Mouse (Mus musculus): ENCODE measurements around the gene Hoxa6. TPM values are rescaled to one million over a fixed set of nuclear protein-coding genes. Genes with fewer than 3 reads are reported as not detected.
A peak's percentile ranks its signal among the peaks of the same experiment; 100 is the strongest.

The Hoxa6 gene
- polyA plus RNA-seq, 1 experiment from 2014 or later: 1.7 TPM

DNA sequence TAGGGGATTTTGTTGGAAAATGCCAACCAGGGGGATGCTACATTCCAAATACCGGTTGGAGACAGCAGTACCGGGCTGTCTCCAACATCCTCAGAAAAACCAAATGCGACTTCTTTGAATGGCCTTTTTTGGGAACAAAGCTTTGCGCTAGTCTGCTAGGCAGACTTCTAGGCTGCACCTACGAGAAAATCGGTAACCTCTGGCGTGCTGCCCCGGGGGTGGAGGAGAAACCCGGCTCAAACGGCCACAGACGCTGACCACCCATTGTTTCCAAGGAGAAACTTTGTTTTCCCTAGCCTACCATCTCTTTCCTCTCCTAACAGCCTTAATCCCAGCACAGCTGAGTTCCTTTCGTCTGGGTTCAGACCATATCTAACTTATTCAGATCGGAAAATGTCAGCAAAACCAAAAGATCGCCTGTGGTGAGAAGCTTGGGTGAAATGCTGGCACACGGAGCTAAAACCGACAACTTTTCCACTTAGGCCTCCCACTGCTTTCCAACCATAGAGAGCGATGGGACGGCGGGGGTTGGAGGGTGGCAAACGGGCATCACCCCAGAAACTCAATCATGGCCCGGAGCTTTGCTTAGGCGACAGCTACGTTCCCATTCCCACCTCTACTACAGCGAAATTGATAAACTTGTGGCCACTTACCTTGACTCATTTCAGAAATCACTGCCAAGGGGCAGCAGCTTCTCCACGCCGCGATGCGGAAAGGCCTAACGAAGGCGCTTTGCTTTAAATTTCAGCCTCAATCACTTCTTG, 31.3 kb upstream of the Hoxa6 start:
- no peaks in the 10 kb centered on the region for H3K36me3 ChIP-seq
- no peak overlapping the region for H3K9ac ChIP-seq
- H3K4me3 ChIP-seq (replicated peaks): no peak overlapping the region
- peak overlapping the region; percentile 33 for H3K4me2 ChIP-seq
- no peaks in the 10 kb centered on the region for H3K9me3 ChIP-seq
- no peaks in the 10 kb centered on the region for H3K4me1 ChIP-seq
- WGBS: 2% methylated on average over 30 of the region's 30 CpGs
- H3K27me3 ChIP-seq (replicated peaks): peaks cover 97% of the 10 kb centered on the region
- no peak overlapping the region for H3K27ac ChIP-seq
- no peak for ATAC-seq (ENCODE audit: insufficient read depth, low FRiP score, low read depth)

- H3K9me3 ChIP-seq: no peaks in the 10 kb centered on the region
- no peak overlapping the region for H3K4me2 ChIP-seq
- H3K9ac ChIP-seq: no peak overlapping the region
- H3K27ac ChIP-seq: no peak overlapping the region
- no peak for ATAC-seq (ENCODE audit: insufficient read depth, low FRiP score, low read depth)
- 3% methylated on average over 7 of the region's 7 CpGs for WGBS
- H3K36me3 ChIP-seq: no peaks in the 10 kb centered on the region
- H3K4me3 ChIP-seq (replicated peaks): no peak overlapping the region
- peaks cover 97% of the 10 kb centered on the region for H3K27me3 ChIP-seq (replicated peaks)
- H3K4me1 ChIP-seq: no peaks in the 10 kb centered on the region
These were observed 30.5 kb upstream of the Hoxa6 start for GRCm38 (mm10) chr6:52238976-52239375.

DNA sequence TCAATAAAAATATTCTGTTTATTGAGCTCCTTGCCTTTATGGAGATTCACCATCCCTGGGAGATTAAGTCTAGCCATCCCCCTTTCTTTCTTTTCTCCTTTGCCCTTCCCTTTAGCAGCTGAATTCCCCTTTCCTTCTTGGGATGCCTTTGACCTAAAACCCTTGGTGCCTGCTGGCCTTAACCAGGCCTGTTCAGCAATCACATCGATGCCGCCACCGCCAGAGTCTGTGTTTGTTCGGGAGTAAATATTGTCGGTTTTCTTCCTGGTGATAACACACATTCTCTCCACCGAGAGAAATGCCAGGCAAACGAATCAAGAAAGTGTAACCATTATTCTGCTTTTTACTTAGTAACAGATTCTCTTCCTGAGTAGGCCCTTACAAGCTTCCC, 29.6 kb upstream of the Hoxa6 start:
- 3% methylated on average over 7 of the region's 7 CpGs for WGBS
- H3K27me3 ChIP-seq (replicated peaks): peaks cover 97% of the 10 kb centered on the region
- H3K9me3 ChIP-seq: no peaks in the 10 kb centered on the region
- no peak overlapping the region for H3K27ac ChIP-seq
- no peak overlapping the region for H3K4me2 ChIP-seq
- no peaks in the 10 kb centered on the region for H3K36me3 ChIP-seq
- no peaks in the 10 kb centered on the region for H3K4me1 ChIP-seq
- no peak for ATAC-seq (ENCODE audit: insufficient read depth, low FRiP score, low read depth)
- no peak overlapping the region for H3K9ac ChIP-seq
- H3K4me3 ChIP-seq (replicated peaks): no peak overlapping the region

DNA sequence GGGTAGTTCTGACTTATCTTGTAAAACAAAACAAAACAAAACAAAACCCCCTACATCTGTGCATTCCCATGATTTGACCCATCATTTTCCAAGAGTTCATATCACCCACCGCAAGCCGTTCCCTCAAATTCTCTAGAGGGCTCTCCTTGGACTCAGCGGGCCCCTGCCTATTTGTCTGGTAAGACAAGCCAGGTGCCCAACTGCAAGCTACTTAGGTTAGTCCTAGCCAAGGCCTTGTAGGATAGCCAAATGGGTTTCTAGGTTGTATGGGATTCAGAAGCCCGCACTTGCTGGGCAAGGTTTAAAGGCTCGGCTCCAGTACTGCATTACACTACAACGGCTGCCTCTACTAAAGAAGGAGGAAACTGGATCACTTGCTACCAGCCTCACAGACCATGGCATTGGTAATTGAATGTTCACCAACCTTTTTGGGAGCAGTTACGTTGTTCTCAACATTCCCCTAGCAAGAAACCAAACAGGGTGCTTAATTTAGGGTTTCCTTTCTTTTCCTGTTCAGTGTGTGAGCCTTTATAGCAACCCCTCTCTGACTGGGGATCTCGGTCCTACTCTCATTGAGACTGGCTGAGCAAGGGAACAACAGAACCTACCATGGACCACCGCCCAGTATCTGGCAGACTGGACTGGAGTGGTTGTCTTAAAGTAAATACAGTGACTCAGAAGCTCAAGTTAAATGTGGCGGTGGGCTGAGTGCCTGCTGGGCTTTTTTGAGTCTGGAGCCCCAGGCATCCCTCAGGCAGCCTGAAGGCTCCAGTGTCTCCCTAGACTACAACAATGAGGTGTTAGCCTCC, 29.0 kb upstream of the Hoxa6 start:
- no peaks in the 10 kb centered on the region for H3K9me3 ChIP-seq
- no peak for ATAC-seq (ENCODE audit: insufficient read depth, low FRiP score, low read depth)
- no peak overlapping the region for H3K9ac ChIP-seq
- H3K27ac ChIP-seq: no peak overlapping the region
- WGBS: 13% methylated on average over 10 of the region's 10 CpGs
- no peak overlapping the region for H3K4me3 ChIP-seq (replicated peaks)
- H3K4me1 ChIP-seq: no peaks in the 10 kb centered on the region
- peaks cover 97% of the 10 kb centered on the region for H3K27me3 ChIP-seq (replicated peaks)
- no peak overlapping the region for H3K4me2 ChIP-seq
- no peaks in the 10 kb centered on the region for H3K36me3 ChIP-seq

- peaks cover 96% of the 10 kb centered on the region for H3K27me3 ChIP-seq (replicated peaks)
- H3K36me3 ChIP-seq: no peaks in the 10 kb centered on the region
- no peak for ATAC-seq (ENCODE audit: insufficient read depth, low FRiP score, low read depth)
- WGBS: 11% methylated on average over 3 of the region's 3 CpGs
- no peak overlapping the region for H3K4me3 ChIP-seq (replicated peaks)
- H3K4me2 ChIP-seq: no peak overlapping the region
- H3K9me3 ChIP-seq: no peaks in the 10 kb centered on the region
- no peaks in the 10 kb centered on the region for H3K4me1 ChIP-seq
- no peak overlapping the region for H3K27ac ChIP-seq
- no peak overlapping the region for H3K9ac ChIP-seq
These were observed 28.3 kb upstream of the Hoxa6 start for GRCm38 (mm10) chr6:52236806-52237205.

DNA sequence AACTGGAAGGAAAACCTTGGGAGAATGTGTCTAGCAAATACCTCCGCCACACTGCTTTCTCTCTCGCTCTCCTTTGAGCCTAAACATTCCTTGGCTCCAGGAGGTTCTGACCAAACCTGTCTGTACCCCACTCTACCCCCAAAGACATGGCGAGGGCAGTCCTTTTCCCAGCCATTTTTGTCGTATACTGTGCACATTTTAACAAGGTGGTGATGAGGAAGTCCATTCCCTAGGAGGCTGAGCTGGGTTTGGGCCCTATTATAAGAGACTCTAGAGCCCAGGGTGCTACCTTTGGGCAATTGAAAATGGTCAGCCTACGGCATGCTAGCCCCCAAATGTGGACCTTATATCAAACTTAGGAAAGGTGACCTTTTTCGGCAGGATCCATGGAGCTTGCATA, 27.3 kb upstream of the Hoxa6 start:
- Histone ChIP-seq H3K4me2 (no peak overlapping the region), H3K9ac (no peak overlapping the region), H3K36me3 (no peaks in the 10 kb centered on the region), H3K4me1 (no peaks in the 10 kb centered on the region), H3K9me3 (no peaks in the 10 kb centered on the region), H3K27me3 (replicated peaks) (peaks cover 93% of the 10 kb centered on the region), H3K27ac (no peak overlapping the region), H3K4me3 (replicated peaks) (no peak overlapping the region)
- 21% methylated on average over 6 of the region's 6 CpGs for WGBS
- ATAC-seq (ENCODE audit: insufficient read depth, low FRiP score, low read depth): no peak

GRCm38 (mm10) chr6:52235267-52235666, 26.7 kb upstream of the Hoxa6 start:
- Histone ChIP-seq H3K27ac (no peak overlapping the region), H3K9me3 (no peaks in the 10 kb centered on the region), H3K27me3 (replicated peaks) (peaks cover 93% of the 10 kb centered on the region), H3K4me2 (no peak overlapping the region), H3K4me1 (no peaks in the 10 kb centered on the region), H3K4me3 (replicated peaks) (no peak overlapping the region), H3K9ac (no peak overlapping the region), H3K36me3 (no peaks in the 10 kb centered on the region)
- no peak for ATAC-seq (ENCODE audit: insufficient read depth, low FRiP score, low read depth)
- 30% methylated on average over 9 of the region's 9 CpGs for WGBS

DNA sequence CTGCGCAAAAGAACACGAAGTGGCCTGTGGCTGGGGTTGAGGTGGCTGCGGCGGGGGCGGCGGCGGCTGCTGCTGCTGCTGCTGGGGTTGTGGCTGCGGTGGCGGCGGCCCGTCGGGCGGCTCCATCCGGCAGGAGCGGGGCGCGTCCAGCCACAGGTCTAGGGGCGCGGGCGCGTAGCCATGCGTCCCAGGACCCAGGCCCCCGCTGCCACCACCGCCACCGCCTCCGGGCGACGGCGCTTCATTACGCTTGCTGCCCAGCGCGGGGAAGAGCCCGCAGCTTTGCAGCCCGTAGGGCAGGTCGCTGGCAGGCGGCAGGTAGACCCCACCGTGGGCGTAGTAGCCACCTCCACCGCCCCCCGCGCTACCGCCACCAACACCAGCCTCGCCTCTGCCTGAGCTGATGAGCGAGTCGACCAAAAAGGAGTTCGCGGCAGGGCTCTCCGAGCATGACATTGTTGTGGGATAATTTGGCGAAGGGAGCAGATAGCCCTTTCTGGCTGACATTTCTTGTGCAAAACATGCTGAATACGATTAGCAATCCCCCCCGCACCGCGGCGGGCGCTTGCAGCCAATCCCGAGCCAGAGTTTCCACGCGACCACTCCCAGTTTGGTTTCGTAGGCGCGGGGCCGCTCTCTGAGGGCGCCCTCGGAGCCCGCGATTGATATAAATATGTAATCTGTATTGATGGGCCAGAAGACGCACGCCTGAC, 26.1 kb upstream of the Hoxa6 start:
- Histone ChIP-seq H3K9ac (no peak overlapping the region), H3K4me1 (0 out of 2 replicates have a peak, but pooled peaks cover 2% of the 10 kb centered on the region), H3K27ac (no peak overlapping the region), H3K9me3 (no peaks in the 10 kb centered on the region), H3K36me3 (no peaks in the 10 kb centered on the region), H3K27me3 (replicated peaks) (peaks cover 93% of the 10 kb centered on the region), H3K4me3 (replicated peaks) (0 out of 2 replicates have a peak overlapping the region, but pooled peaks have one; percentile 10), H3K4me2 (no peak overlapping the region)
- no peak for ATAC-seq (ENCODE audit: insufficient read depth, low FRiP score, low read depth)
- 2% methylated on average over 65 of the region's 68 CpGs for WGBS

GRCm38 (mm10) chr6:52233546-52234427, 25.3 kb upstream of the Hoxa6 start:
- peaks cover 95% of the 10 kb centered on the region for H3K27me3 ChIP-seq (replicated peaks)
- no peak overlapping the region for H3K9ac ChIP-seq

DNA sequence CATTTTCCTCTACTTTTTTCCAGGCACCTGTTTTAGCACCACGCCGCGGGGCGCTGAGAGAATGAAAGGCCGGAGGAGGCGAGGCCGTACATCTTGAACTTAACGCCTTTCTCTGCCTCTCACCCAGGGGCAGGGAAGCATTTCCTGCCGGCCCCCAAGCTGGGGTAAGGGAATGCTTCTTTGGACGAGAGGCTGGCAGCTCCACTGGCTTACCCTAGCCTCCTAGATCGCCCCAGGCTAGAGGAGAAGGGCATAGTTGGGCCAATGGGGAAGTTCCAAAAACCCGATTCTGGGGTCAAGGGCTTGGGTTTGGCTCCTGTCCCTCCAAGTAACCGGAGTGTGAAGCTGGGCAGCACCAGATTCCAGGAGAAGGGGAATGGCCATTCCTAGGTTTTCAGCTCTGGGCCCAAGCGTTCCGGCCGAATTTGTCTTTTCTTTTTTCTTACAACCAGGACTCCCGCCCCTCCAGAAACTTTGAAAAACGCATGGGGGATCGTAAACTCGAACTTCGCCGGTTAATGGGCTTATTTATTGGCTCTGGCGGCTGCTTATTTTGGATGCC, 24.5 kb upstream of the Hoxa6 start:
- no peak overlapping the region for H3K4me3 ChIP-seq (replicated peaks)
- H3K4me2 ChIP-seq: no peak overlapping the region
- H3K27ac ChIP-seq: no peak overlapping the region
- WGBS: 3% methylated on average over 23 of the region's 23 CpGs
- no peaks in the 10 kb centered on the region for H3K36me3 ChIP-seq
- H3K27me3 ChIP-seq (replicated peaks): peaks cover 94% of the 10 kb centered on the region
- 0 out of 2 replicates have a peak, but pooled peaks cover 6% of the 10 kb centered on the region for H3K4me1 ChIP-seq
- H3K9ac ChIP-seq: no peak overlapping the region
- no peak for ATAC-seq (ENCODE audit: insufficient read depth, low FRiP score, low read depth)
- H3K9me3 ChIP-seq: no peaks in the 10 kb centered on the region

More at GRCm38 (mm10) chr6:52233546-52234427, 25.3 kb upstream of the Hoxa6 start:
- Histone ChIP-seq H3K4me1 (0 out of 2 replicates have a peak, but pooled peaks cover 6% of the 10 kb centered on the region), H3K36me3 (no peaks in the 10 kb centered on the region), H3K9me3 (no peaks in the 10 kb centered on the region), H3K27ac (no peak overlapping the region), H3K4me2 (no peak overlapping the region), H3K4me3 (replicated peaks) (0 out of 2 replicates have a peak overlapping the region, but pooled peaks have one; percentile 10)
- ATAC-seq (ENCODE audit: insufficient read depth, low FRiP score, low read depth): no peak
- 1% methylated on average over 70 of the region's 70 CpGs for WGBS

- under 1% methylated on average over 18 of the region's 18 CpGs for WGBS
These were observed 24.0 kb upstream of the Hoxa6 start for GRCm38 (mm10) chr6:52232568-52232965.

More at GRCm38 (mm10) chr6:52232568-52232965, 24.0 kb upstream of the Hoxa6 start:
- ATAC-seq (ENCODE audit: insufficient read depth, low FRiP score, low read depth): no peak
- H3K27ac ChIP-seq: no peak overlapping the region
- no peak overlapping the region for H3K4me3 ChIP-seq (replicated peaks)
- H3K27me3 ChIP-seq (replicated peaks): peaks cover 93% of the 10 kb centered on the region
- H3K9ac ChIP-seq: no peak overlapping the region
- no peaks in the 10 kb centered on the region for H3K9me3 ChIP-seq
- 0 out of 2 replicates have a peak, but pooled peaks cover 6% of the 10 kb centered on the region for H3K4me1 ChIP-seq
- H3K36me3 ChIP-seq: no peaks in the 10 kb centered on the region
- no peak overlapping the region for H3K4me2 ChIP-seq

Measured in stomach, embryonic 15.5 days (tissue).